In genomic region chr8:77549881-77550580, GRCm38 (mm10) we compare ENCODE assay signal across 8 mouse cellular contexts. TPM values are rescaled to one million over a fixed set of nuclear protein-coding genes. Genes with fewer than 3 reads are reported as not detected.
DNase-seq lines count a peak whose midpoint lies in the region; ATAC-seq lines count a peak whose summit lies in the region.

No protein-coding gene starts in this region.

- peak overlapping the region; percentile 83 for H3K9ac ChIP-seq in heart, embryonic 15.5 days
- H3K9ac ChIP-seq in stomach, embryonic 16.5 days (ENCODE audit: low read length): peak overlapping the region; percentile 98

- H3K4me2 ChIP-seq in heart, embryonic 15.5 days: peak overlapping the region; percentile 76
- H3K4me2 ChIP-seq in stomach, embryonic 16.5 days (ENCODE audit: low read depth, low read length): peak overlapping the region; percentile 86

- DNase-seq in frontal cortex, postnatal 14 days (ENCODE audit: low spot score in 2 of 2): no peak
- DNase-seq in Muller cell, postnatal 12 days (ENCODE audit: inconsistent ontology term): peak; percentile 46
- peak; percentile 76 for DNase-seq in embryo, embryonic 10 days (ENCODE audit: low spot score)
- peak; percentile 58 for DNase-seq in kidney, postnatal 25 days

- peaks cover 7% of the 10 kb centered on the region; the same call in 1 of the 2 replicates for H3K4me1 ChIP-seq in heart, embryonic 15.5 days (replicated peaks)
- 0 out of 2 replicates have a peak, but pooled peaks cover 5% of the 10 kb centered on the region for H3K4me1 ChIP-seq in stomach, embryonic 16.5 days (ENCODE audit: control insufficient read depth, insufficient read depth, low read length)

- H3K27ac ChIP-seq in heart, embryonic 15.5 days: peak overlapping the region; percentile 87
- H3K27ac ChIP-seq in stomach, embryonic 16.5 days (ENCODE audit: low read length): peak overlapping the region; percentile 93

- ATAC-seq in frontal cortex, adult (ENCODE audit: low TSS enrichment): peak; percentile 50
- ATAC-seq in heart, embryonic 15.5 days (replicated peaks; ENCODE audit: insufficient number of reproducible peaks, insufficient read depth, low FRiP score, low read depth): no peak
- ATAC-seq in megakaryocyte, adult 5-6 weeks (ENCODE audit: poor library complexity, severe bottlenecking): peak; percentile 85
- no peak for ATAC-seq in stomach, embryonic 16.5 days (ENCODE audit: insufficient read depth, low FRiP score)

- 14% methylated on average over 7 of the region's 7 CpGs for WGBS in heart, embryonic 15.5 days
- WGBS in stomach, embryonic 16.5 days: 15% methylated on average over 7 of the region's 7 CpGs

- H3K27me3 ChIP-seq in heart, embryonic 15.5 days: no peaks in the 10 kb centered on the region
- no peaks in the 10 kb centered on the region for H3K27me3 ChIP-seq in stomach, embryonic 16.5 days (ENCODE audit: control insufficient read depth, insufficient read depth, low read length)

- H3K4me3 ChIP-seq in heart, embryonic 15.5 days: peak overlapping the region; percentile 78
- peak overlapping the region; percentile 98 for H3K4me3 ChIP-seq in stomach, embryonic 16.5 days (replicated peaks; ENCODE audit: low read length)

- peaks cover 21% of the 10 kb centered on the region for H3K36me3 ChIP-seq in heart, embryonic 15.5 days
- peaks cover 10% of the 10 kb centered on the region; the same call in 1 of the 2 replicates for H3K36me3 ChIP-seq in stomach, embryonic 16.5 days (ENCODE audit: control insufficient read depth, insufficient read depth, low read length)

- H3K9me3 ChIP-seq in heart, embryonic 15.5 days (replicated peaks): no peaks in the 10 kb centered on the region
- no peaks in the 10 kb centered on the region; the same call in 1 of the 2 replicates for H3K9me3 ChIP-seq in stomach, embryonic 16.5 days (replicated peaks; ENCODE audit: control insufficient read depth, low read length)

RNA-seq across cellular contexts. Expression of gene Prmt9, which starts 0.8 kb away (rescaled TPM):
- polyA plus RNA-seq in heart, embryonic 15.5 days (2015; fragmentation: Nextera tagmentation; extraction: Ambion mirVana): 11.2 and 13.1 TPM in 2 replicates
- total RNA-seq in megakaryocyte, adult 5-6 weeks (2015): 12.1 and 14.6 TPM in 2 replicates
- 18.6 and 20.2 TPM in 2 replicates for total RNA-seq in megakaryocyte, adult 5-6 weeks (2017)
- 16.7 and 17.7 TPM in 2 replicates for polyA plus RNA-seq in stomach, embryonic 16.5 days (2015; fragmentation: Nextera tagmentation; extraction: Ambion mirVana)

RNA-seq across cellular contexts. Expression of gene Arhgap10, which starts 32.3 kb away (rescaled TPM):
- polyA plus RNA-seq in heart, embryonic 15.5 days (2015; fragmentation: Nextera tagmentation; extraction: Ambion mirVana): 26.6 and 29.3 TPM in 2 replicates
- 3.9 and 5.2 TPM in 2 replicates for total RNA-seq in megakaryocyte, adult 5-6 weeks (2015)
- total RNA-seq in megakaryocyte, adult 5-6 weeks (2017): 7.7 and 11.7 TPM in 2 replicates
- 32.8 and 33.4 TPM in 2 replicates for polyA plus RNA-seq in stomach, embryonic 16.5 days (2015; fragmentation: Nextera tagmentation; extraction: Ambion mirVana)

Comparison
In these comparisons a context has a peak if more than half of its experiments do, and no peak if none do; other contexts are left out.
1. ATAC-seq: peak in frontal cortex, adult (single experiment) and megakaryocyte, adult 5-6 weeks (single experiment); none in heart, embryonic 15.5 days (single experiment) and stomach, embryonic 16.5 days (single experiment).
2. DNase-seq: peak in Muller cell, postnatal 12 days (single experiment), embryo, embryonic 10 days (single experiment) and kidney, postnatal 25 days (2 of 2); none in frontal cortex, postnatal 14 days (0 of 2).